Mouse (Mus musculus) kidney, embryonic 16.5 days (tissue): ENCODE measurements at regions not wholly inside any gene's neighbourhood (a gene's known extent, or its start where the extent isn't known, plus 50 kb on each side); places are given as distances from the start of the nearest gene placed in this dataset.
A peak's percentile ranks its signal among the peaks of the same experiment; 100 is the strongest.

ENCODE experiments used
- ATAC-seq: fragments of 200-750 bp; cut with Nextera tagmentation; 2 replicates; pipeline ENCODE4 v1.8.0; 2017; ENCODE audit warnings: moderate TSS enrichment; ENCODE audit not compliant: low FRiP score, low TSS enrichment
- H3K27ac ChIP-seq: fragments of 300-500 bp; sonication (generic); 2 replicates; pipeline ENCODE4 v1.5.1; 2014; ENCODE audit warnings: low read length
- H3K27me3 ChIP-seq: fragments of 300-500 bp; sonication (generic); 2 replicates; pipeline ENCODE4 v1.6.1; 2014; ENCODE audit warnings: low read length, control low read depth, mixed read lengths; ENCODE audit not compliant: insufficient read depth
- H3K36me3 ChIP-seq: fragments of 300-500 bp; sonication (generic); 2 replicates; pipeline ENCODE4 v1.6.1; 2014; ENCODE audit warnings: low read length, control low read depth, mixed read lengths; ENCODE audit not compliant: insufficient read depth
- H3K4me1 ChIP-seq: fragments of 300-500 bp; sonication (generic); 2 replicates; pipeline ENCODE4 v1.6.1; 2014; ENCODE audit warnings: low read length, control low read depth, mixed read lengths; ENCODE audit not compliant: insufficient read depth
- H3K4me2 ChIP-seq: fragments of 300-500 bp; sonication (generic); replicated peaks from 2 replicates; pipeline ENCODE4 v1.6.1; 2014; ENCODE audit warnings: low read depth, low read length
- H3K4me3 ChIP-seq: fragments of 300-500 bp; sonication (generic); 2 replicates; pipeline ENCODE4 v1.5.1; 2014; ENCODE audit warnings: mild to moderate bottlenecking, low read length
- H3K9ac ChIP-seq: fragments of 300-500 bp; sonication (generic); replicated peaks from 2 replicates; pipeline ENCODE4 v1.6.1; 2014; ENCODE audit warnings: low read length
- H3K9me3 ChIP-seq: fragments of 300-500 bp; sonication (generic); 2 replicates; pipeline ENCODE4 v1.6.1; 2016; ENCODE audit warnings: low read length, control low read depth
- WGBS: fragments of 180-500 bp; shearing (Covaris S2); extraction: QIAGEN DNeasy Blood & Tissue Kit; methylation state at CpG from one replicate; pipeline ENCODE4 v1.1.7; 2014; 5-methylcytosine and 5-hydroxymethylcytosine counted together

DNA sequence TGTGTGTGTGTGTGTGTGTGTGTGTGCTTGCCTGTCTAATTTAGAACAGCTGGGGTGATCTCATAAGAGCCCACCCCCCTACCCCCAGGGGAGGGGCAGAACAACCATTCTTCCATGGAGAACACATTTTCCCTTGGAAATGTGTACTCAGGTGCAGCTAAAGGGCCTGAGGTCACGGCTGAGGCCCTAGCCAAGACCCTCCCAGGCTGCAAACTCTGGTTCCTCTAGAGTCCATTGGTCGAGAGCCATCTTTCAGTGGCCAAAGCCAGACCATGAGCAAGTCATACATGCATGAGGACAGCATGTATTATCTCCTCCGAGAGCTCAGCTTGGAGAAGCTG lies 154.9 kb upstream of the Tnp1 start:
- H3K4me1 ChIP-seq = peaks cover 25% of the 10 kb centered on the region
- no peaks in the 10 kb centered on the region for H3K36me3 ChIP-seq
- no peak overlapping the region for H3K4me3 ChIP-seq
- no peaks in the 10 kb centered on the region for H3K27me3 ChIP-seq
- peak overlapping the region; percentile 73; the same call in 1 of the 2 replicates for H3K27ac ChIP-seq
- H3K9ac ChIP-seq = no peak overlapping the region
- no peak overlapping the region for H3K4me2 ChIP-seq
- peaks cover 5% of the 10 kb centered on the region; the same call in 1 of the 2 replicates for H3K9me3 ChIP-seq
- WGBS = 45% methylated on average over 3 of the region's 3 CpGs
- ATAC-seq = peak; percentile 66

DNA sequence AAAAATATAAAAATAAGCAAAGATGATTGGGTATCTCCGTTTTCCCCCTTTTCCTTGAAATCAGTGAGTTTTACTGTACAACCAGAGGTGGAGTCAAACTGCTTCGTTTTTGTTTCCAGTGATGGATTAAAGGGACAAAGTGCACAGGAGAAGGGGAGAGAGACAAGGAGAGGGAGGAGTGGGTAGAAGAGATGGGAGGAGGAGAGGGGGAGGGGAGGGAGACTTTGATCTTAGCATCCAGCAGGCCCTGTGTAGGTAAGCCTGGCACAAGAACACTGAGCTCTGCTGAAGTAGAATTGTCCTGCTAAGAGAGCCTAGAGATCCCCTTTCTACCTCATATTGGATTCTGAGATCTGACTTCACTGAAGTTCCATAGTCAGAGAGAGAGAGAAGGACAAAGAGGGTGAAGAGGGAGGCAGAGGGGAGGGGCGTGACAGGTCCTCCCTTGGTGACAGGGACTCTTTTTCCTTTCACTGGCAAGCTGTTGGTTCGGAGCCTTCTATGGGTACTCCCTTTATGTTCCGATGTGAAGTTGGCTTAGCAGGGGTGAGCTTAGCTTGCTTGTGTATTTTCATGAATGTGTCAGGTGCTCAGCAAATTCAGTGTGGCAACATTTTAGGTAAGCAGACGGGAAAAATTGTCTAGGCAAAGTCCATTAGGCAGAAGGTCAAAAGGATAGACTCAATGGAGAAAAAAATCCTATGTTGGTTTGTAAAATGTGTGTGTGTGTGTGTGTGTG lies 154.4 kb upstream of the Tnp1 start:
- Histone ChIP-seq H3K9ac (no peak overlapping the region), H3K27ac (peak overlapping the region; percentile 73), H3K4me1 (peaks cover 25% of the 10 kb centered on the region), H3K4me3 (no peak overlapping the region), H3K27me3 (no peaks in the 10 kb centered on the region), H3K4me2 (no peak overlapping the region), H3K9me3 (peaks cover 5% of the 10 kb centered on the region; the same call in 1 of the 2 replicates), H3K36me3 (no peaks in the 10 kb centered on the region)
- peak; percentile 88 for ATAC-seq
- WGBS = 48% methylated on average over 6 of the region's 6 CpGs

DNA sequence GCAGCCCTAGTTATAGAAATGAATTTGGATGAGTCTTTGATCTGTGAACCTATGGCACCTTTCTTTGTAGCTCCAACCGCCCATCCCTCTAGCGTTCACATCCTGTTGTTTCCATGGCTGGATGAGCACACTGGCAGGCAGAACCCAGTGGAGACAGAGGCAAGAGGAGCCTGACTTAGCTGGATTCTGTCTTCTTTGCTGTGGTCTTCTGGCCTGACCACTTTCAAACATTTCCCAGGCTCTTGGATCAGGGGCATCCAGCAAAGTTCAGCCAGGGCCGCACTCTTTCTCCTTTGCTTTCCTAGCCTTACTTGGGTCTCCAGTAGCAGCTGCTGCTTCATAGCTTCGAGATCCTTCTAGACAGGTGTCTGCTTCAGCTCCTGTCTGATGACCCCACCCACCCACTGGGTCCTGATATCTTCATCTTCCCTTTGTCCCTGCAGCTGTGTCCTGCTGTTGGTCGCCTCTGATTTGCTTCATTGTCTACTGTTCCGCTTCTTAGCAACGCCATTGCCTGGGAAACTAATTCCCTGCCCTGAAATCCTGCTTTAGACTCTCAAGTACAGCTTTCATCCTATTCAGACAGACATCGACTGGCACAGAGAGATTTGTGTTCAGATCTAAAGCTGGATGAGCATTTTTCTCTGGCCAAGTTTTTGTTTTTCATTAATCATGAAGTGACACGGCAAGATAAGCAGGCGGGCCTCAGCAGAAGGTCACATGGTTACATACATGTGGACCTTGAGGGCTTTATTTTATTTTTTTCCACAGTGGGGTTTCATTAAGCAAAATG lies 153.6 kb upstream of the Tnp1 start:
- peaks cover 25% of the 10 kb centered on the region for H3K4me1 ChIP-seq
- H3K4me3 ChIP-seq = no peak overlapping the region
- no peak overlapping the region for H3K4me2 ChIP-seq
- no peak for ATAC-seq
- peaks cover 5% of the 10 kb centered on the region; the same call in 1 of the 2 replicates for H3K9me3 ChIP-seq
- 46% methylated on average over 10 of the region's 10 CpGs for WGBS
- H3K27ac ChIP-seq = peak overlapping the region; percentile 68
- 0 out of 2 replicates have a peak overlapping the region, but pooled peaks have one; percentile 28 for H3K9ac ChIP-seq
- H3K36me3 ChIP-seq = no peaks in the 10 kb centered on the region
- H3K27me3 ChIP-seq = no peaks in the 10 kb centered on the region

DNA sequence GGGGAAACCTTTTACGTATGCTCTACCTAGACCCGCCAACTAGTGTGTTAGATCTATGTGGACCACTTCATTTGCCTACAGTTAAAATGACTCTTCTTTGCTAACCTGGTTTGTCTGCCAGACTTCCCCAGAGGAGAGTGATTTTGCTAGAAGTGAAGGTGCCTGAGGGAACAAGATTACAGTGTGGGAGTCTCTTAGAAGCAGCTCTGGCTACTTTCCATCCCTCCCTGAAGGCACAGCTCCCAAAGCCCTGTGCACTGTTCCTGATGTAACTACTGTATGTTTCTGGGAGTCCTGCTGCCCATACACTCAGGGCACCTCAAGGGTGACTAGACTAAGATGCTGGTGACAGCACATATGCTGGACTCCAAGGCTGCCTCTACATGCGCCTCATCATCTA lies 144.5 kb upstream of the Tnp1 start:
- no peak overlapping the region for H3K4me3 ChIP-seq
- no peaks in the 10 kb centered on the region for H3K27me3 ChIP-seq
- H3K9ac ChIP-seq = no peak overlapping the region
- no peaks in the 10 kb centered on the region for H3K4me1 ChIP-seq
- H3K9me3 ChIP-seq = no peaks in the 10 kb centered on the region
- no peak overlapping the region for H3K4me2 ChIP-seq
- WGBS = 94% methylated on average over 3 of the region's 3 CpGs
- H3K36me3 ChIP-seq = no peaks in the 10 kb centered on the region
- no peak overlapping the region for H3K27ac ChIP-seq
- ATAC-seq = no peak; the same call in 1 of the 2 replicates

DNA sequence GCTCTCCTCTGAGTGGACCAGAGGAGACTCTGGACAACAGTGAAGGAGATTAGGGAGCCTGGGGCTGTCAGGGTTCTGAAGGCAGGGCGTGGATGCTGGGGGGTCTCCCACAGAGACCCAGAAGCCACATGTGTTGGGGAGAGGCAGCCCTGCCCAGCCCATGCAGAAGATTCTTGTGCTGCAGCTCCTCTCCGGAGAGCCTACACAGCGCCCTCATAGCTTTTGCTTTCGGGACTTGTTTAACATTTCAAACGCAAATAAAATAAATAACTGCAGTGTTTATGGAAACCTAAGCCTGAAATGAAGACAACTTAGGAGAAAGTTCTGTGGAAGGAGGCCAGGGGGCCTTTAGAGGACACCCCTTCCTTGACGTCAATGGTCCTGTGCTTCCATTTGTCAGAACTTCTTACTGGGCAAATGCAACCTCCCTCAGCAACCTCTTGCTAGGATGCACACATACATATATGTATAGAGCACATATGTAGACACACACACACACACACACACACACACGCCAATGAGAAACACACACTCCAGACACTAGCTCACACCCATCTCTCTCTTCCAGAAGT lies 143.8 kb upstream of the Tnp1 start:
- Histone ChIP-seq H3K9me3 (no peaks in the 10 kb centered on the region), H3K27me3 (no peaks in the 10 kb centered on the region), H3K36me3 (no peaks in the 10 kb centered on the region), H3K4me2 (no peak overlapping the region), H3K4me1 (no peaks in the 10 kb centered on the region), H3K4me3 (no peak overlapping the region), H3K9ac (no peak overlapping the region), H3K27ac (no peak overlapping the region)
- no peak for ATAC-seq
- 77% methylated on average over 7 of the region's 7 CpGs for WGBS

DNA sequence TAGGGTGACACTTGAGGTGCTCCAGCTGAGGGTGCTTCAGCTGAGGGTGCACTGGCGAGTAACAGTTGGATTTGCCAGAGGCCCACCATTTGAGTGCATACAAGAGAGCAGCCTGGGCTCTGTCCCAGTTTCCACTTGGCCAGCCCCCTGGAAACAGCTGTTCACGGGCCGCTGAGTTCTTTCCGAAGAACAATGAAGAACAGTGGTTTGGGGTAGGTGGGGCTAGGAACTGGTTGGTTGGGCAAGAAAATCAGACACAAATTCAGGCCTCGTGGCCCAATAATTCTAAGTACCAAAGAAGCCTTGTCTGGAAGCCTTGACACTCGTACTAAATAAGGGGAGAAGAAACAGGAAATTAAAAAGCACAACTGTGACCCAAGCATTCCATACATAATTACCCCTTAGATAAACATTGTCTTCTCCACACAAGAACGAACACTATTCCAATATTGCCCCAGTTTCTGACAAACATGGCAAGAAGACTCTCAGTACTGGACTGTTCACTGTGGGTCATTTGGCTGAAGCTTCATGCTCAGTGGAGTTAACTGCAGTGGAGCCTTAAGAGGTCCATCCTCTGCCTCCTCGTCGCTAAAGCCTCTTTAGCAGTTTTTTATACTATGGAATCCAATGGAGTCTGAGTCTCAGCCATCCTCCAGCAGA lies 137.9 kb upstream of the Tnp1 start:
- H3K4me1 ChIP-seq = peaks cover 13% of the 10 kb centered on the region
- H3K4me3 ChIP-seq = no peak overlapping the region
- H3K27me3 ChIP-seq = no peaks in the 10 kb centered on the region
- peak overlapping the region; percentile 59 for H3K27ac ChIP-seq
- peak; percentile 57 for ATAC-seq
- 30% methylated on average over 9 of the region's 9 CpGs for WGBS
- H3K9ac ChIP-seq = no peak overlapping the region
- H3K9me3 ChIP-seq = no peaks in the 10 kb centered on the region
- no peak overlapping the region for H3K4me2 ChIP-seq
- H3K36me3 ChIP-seq = no peaks in the 10 kb centered on the region

DNA sequence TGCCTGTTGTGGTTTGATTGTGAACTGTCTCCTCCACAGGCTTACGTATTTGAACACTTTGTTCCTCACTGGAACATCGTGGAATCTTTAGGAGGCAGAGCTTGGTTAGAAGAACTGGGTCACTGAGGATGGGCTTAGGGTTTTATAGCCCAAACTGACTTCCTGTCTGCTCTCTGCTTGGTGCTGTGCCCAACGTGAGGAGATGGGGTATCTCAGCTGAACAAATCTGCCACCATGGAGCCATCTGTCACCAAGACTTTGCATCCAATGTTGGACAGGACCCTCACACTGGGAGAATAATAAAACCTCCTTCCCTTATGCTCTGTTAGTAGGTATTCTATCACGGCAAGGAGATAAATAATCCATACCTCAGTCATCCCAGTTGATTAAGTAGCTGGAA lies 134.2 kb upstream of the Tnp1 start:
- H3K36me3 ChIP-seq = no peaks in the 10 kb centered on the region
- no peak overlapping the region for H3K4me2 ChIP-seq
- ATAC-seq = no peak
- H3K9ac ChIP-seq = no peak overlapping the region
- H3K27me3 ChIP-seq = no peaks in the 10 kb centered on the region
- WGBS = 80% methylated on average over 4 of the region's 4 CpGs
- peaks cover 13% of the 10 kb centered on the region for H3K4me1 ChIP-seq
- no peak overlapping the region for H3K4me3 ChIP-seq
- H3K9me3 ChIP-seq = peaks cover 3% of the 10 kb centered on the region; the same call in 1 of the 2 replicates
- no peak overlapping the region for H3K27ac ChIP-seq

DNA sequence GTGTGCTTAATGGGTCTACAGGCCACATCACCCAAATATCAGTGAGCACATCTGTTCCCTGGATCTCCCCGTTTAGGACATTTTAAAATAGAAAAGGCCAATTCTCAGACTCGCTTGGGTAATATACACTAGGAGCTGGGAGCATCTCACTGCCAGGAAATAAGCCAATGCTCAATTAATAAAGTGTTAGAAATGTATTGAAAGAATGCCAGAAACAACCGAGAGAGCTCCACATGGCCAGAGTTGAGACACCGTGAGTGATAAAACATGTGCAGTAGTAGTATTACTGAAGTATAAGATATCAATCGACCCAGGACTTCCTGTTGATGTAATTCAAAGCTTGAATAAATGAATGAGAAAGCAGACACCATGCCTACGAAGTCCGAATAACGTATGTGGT lies 127.1 kb upstream of the Tnp1 start:
- WGBS = 76% methylated on average over 8 of the region's 8 CpGs
- Histone ChIP-seq H3K4me3 (no peak overlapping the region), H3K36me3 (no peaks in the 10 kb centered on the region), H3K4me2 (no peak overlapping the region), H3K9ac (no peak overlapping the region), H3K9me3 (peaks cover 4% of the 10 kb centered on the region; the same call in 1 of the 2 replicates), H3K27ac (no peak overlapping the region), H3K4me1 (no peaks in the 10 kb centered on the region; the same call in 1 of the 2 replicates), H3K27me3 (no peaks in the 10 kb centered on the region)
- ATAC-seq = no peak

DNA sequence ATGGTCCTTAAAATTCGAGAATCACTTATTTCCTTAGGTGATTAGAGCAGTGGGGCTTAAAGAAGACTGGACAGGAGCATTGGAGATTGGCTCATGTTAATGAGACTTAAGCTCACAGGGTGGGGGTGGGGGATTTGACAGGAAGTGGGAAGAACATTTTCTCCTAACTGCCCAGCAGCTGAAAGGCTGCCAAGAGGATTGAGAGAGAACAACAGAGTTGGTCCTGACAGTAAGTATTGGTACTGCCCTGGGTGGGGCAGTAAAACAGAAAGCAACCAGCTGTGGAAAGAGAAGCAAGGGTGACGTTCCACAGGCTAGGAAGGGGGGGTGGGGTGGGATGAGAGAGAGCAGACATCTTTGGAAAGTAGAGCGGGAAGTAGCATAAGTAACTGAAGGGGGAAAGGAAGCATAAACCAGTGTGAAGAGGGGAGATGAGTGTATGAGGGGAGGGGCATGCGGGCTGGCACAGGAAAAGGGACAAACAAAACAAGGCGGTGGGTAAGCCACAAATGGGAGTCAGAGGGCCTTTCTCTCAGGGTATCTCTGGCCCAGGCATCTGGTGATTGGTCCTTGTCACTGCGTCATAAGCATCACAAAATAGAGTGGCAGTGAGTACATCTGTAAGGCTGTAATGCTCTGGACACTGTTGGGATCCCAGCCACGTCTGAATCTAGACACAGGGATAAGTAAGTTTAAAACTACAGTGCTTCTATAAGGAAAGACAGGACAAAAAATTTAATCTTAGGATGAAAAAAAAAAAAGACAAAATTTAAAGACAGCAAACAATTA lies 125.0 kb upstream of the Tnp1 start:
- 62% methylated on average over 7 of the region's 7 CpGs for WGBS
- ATAC-seq = no peak
- no peaks in the 10 kb centered on the region; the same call in 1 of the 2 replicates for H3K4me1 ChIP-seq
- no peak overlapping the region for H3K27ac ChIP-seq
- H3K4me3 ChIP-seq = no peak overlapping the region
- H3K9me3 ChIP-seq = peaks cover 4% of the 10 kb centered on the region; the same call in 1 of the 2 replicates
- no peak overlapping the region for H3K9ac ChIP-seq
- H3K36me3 ChIP-seq = no peaks in the 10 kb centered on the region
- H3K4me2 ChIP-seq = no peak overlapping the region
- H3K27me3 ChIP-seq = no peaks in the 10 kb centered on the region
